Mouse (Mus musculus) cerebellum, adult 9-11 months (tissue): ENCODE measurements around the gene Map3k14.

Experiments
- DNase-seq: peaks from one replicate; pipeline ENCODE4 v3.0.0; 2022

Map3k14 gene

GRCm38 (mm10) chr11:103269426-103269825 is 2.2 kb upstream of the Map3k14 start:
- DNase-seq, result no peak

GRCm38 (mm10) chr11:103268905-103269304 is 1.6 kb upstream of the Map3k14 start:
- peak; percentile 56 for DNase-seq

- DNase-seq, result peak; percentile 57
Observed at GRCm38 (mm10) chr11:103268350-103268749, 1.1 kb upstream of the Map3k14 start.

GRCm38 (mm10) chr11:103266729-103267345 is 435 bp downstream of the Map3k14 start:
- no peak for DNase-seq

GRCm38 (mm10) chr11:103265856-103266255 is 1.4 kb downstream of the Map3k14 start:
- no peak for DNase-seq

- no peak for DNase-seq
Observed at GRCm38 (mm10) chr11:103265211-103265610, 2.1 kb downstream of the Map3k14 start.

- no peak for DNase-seq
Observed at GRCm38 (mm10) chr11:103264427-103265005, 2.8 kb downstream of the Map3k14 start.

- DNase-seq, result no peak
Observed at GRCm38 (mm10) chr11:103263551-103263950, 3.7 kb downstream of the Map3k14 start.

- no peak for DNase-seq
Observed at GRCm38 (mm10) chr11:103262412-103263267, 4.6 kb downstream of the Map3k14 start.

GRCm38 (mm10) chr11:103261671-103262411 is 5.4 kb downstream of the Map3k14 start:
- DNase-seq, result no peak

GRCm38 (mm10) chr11:103260515-103261192 is 6.6 kb downstream of the Map3k14 start:
- no peak for DNase-seq

- no peak for DNase-seq
Observed at GRCm38 (mm10) chr11:103260034-103260433, 7.2 kb downstream of the Map3k14 start.

- no peak for DNase-seq
Observed at GRCm38 (mm10) chr11:103257938-103258481, 9.3 kb downstream of the Map3k14 start.

- DNase-seq, result no peak
Observed at GRCm38 (mm10) chr11:103253605-103254004, 13.7 kb downstream of the Map3k14 start.

GRCm38 (mm10) chr11:103252380-103252779 is 14.9 kb downstream of the Map3k14 start:
- no peak for DNase-seq

GRCm38 (mm10) chr11:103250324-103250723 is 16.9 kb downstream of the Map3k14 start:
- DNase-seq, result no peak

GRCm38 (mm10) chr11:103249509-103249908 is 17.8 kb downstream of the Map3k14 start:
- DNase-seq, result no peak

GRCm38 (mm10) chr11:103248837-103249236 is 18.4 kb downstream of the Map3k14 start:
- DNase-seq, result no peak

- DNase-seq, result peak; percentile 64
Observed at GRCm38 (mm10) chr11:103247504-103248177, 19.6 kb downstream of the Map3k14 start.

GRCm38 (mm10) chr11:103246731-103247290 is 20.5 kb downstream of the Map3k14 start:
- no peak for DNase-seq

GRCm38 (mm10) chr11:103246081-103246730 is 21.1 kb downstream of the Map3k14 start:
- DNase-seq, result peak; percentile 60
